Mouse (Mus musculus): ENCODE measurements around the gene Zbtb20.

The Zbtb20 gene

GRCm38 (mm10) chr16:43603591-43604141 is 728.0 kb downstream of the Zbtb20 start:
- DNase-seq (ENCODE audit: low spot score in 2 of 2), result no peak

GRCm38 (mm10) chr16:43604399-43605013 is 728.8 kb downstream of the Zbtb20 start:
- no peak for DNase-seq (ENCODE audit: low spot score in 2 of 2)

- DNase-seq (ENCODE audit: low spot score in 2 of 2), result no peak
These were observed 731.4 kb downstream of the Zbtb20 start for GRCm38 (mm10) chr16:43607086-43607485.

- no peak for DNase-seq (ENCODE audit: low spot score in 2 of 2)
These were observed 732.4 kb downstream of the Zbtb20 start for GRCm38 (mm10) chr16:43608066-43608465.

- DNase-seq (ENCODE audit: low spot score in 2 of 2), result no peak
These were observed 734.7 kb downstream of the Zbtb20 start for GRCm38 (mm10) chr16:43610375-43610774.

GRCm38 (mm10) chr16:43616348-43616747 is 740.7 kb downstream of the Zbtb20 start:
- DNase-seq (ENCODE audit: low spot score in 2 of 2), result no peak

GRCm38 (mm10) chr16:43617346-43617745 is 741.7 kb downstream of the Zbtb20 start:
- DNase-seq (ENCODE audit: low spot score in 2 of 2), result no peak

GRCm38 (mm10) chr16:43618286-43618685 is 742.6 kb downstream of the Zbtb20 start:
- no peak for DNase-seq (ENCODE audit: low spot score in 2 of 2)

GRCm38 (mm10) chr16:43619277-43619676 is 743.6 kb downstream of the Zbtb20 start:
- DNase-seq (ENCODE audit: low spot score in 2 of 2), result no peak

GRCm38 (mm10) chr16:43620359-43620758 is 744.7 kb downstream of the Zbtb20 start:
- no peak for DNase-seq (ENCODE audit: low spot score in 2 of 2)

GRCm38 (mm10) chr16:43623315-43624000 is 747.8 kb downstream of the Zbtb20 start:
- no peak for DNase-seq (ENCODE audit: low spot score in 2 of 2)

GRCm38 (mm10) chr16:43624876-43625275 is 749.2 kb downstream of the Zbtb20 start:
- DNase-seq (ENCODE audit: low spot score in 2 of 2), result no peak

GRCm38 (mm10) chr16:43625289-43625688 is 749.6 kb downstream of the Zbtb20 start:
- no peak for DNase-seq (ENCODE audit: low spot score in 2 of 2)

- peak; percentile 32 to 57 for DNase-seq (ENCODE audit: low spot score in 2 of 2)
These were observed 750.3 kb downstream of the Zbtb20 start for GRCm38 (mm10) chr16:43625956-43626355.

GRCm38 (mm10) chr16:43628662-43629061 is 753.0 kb downstream of the Zbtb20 start:
- no peak for DNase-seq (ENCODE audit: low spot score in 2 of 2)

- DNase-seq (ENCODE audit: low spot score in 2 of 2), result no peak
These were observed 756.1 kb downstream of the Zbtb20 start for GRCm38 (mm10) chr16:43631758-43632157.

GRCm38 (mm10) chr16:43634037-43634436 is 758.4 kb downstream of the Zbtb20 start:
- DNase-seq (ENCODE audit: low spot score in 2 of 2), result no peak

- no peak for DNase-seq (ENCODE audit: low spot score in 2 of 2)
These were observed 761.6 kb downstream of the Zbtb20 start for GRCm38 (mm10) chr16:43637241-43637640.

GRCm38 (mm10) chr16:43638406-43639049 is 762.8 kb downstream of the Zbtb20 start:
- no peak for DNase-seq (ENCODE audit: low spot score in 2 of 2)

GRCm38 (mm10) chr16:43641230-43641629 is 765.5 kb downstream of the Zbtb20 start:
- DNase-seq (ENCODE audit: low spot score in 2 of 2), result no peak

GRCm38 (mm10) chr16:43645879-43646278 is 770.2 kb downstream of the Zbtb20 start:
- no peak for DNase-seq (ENCODE audit: low spot score in 2 of 2)

GRCm38 (mm10) chr16:43646943-43647342 is 771.3 kb downstream of the Zbtb20 start:
- DNase-seq (ENCODE audit: low spot score in 2 of 2), result no peak

GRCm38 (mm10) chr16:43647641-43648040 is 772.0 kb downstream of the Zbtb20 start:
- no peak for DNase-seq (ENCODE audit: low spot score in 2 of 2)

Measured in frontal cortex, postnatal 36 days (tissue).